ENCODE assay signal across 8 mouse cellular contexts in genomic region chr10:45066931-45067308, GRCm38 (mm10). TPM values are rescaled to one million over a fixed set of nuclear protein-coding genes. Genes with fewer than 3 reads are reported as not detected.
DNase-seq lines count a peak whose midpoint lies in the region; ATAC-seq and TF ChIP-seq lines count a peak whose summit lies in the region.

Gene Prep, plus strand, starts transcription at chr10:45067203.

- H3K9ac ChIP-seq in hindbrain, embryonic 15.5 days = peak within 1 kb of the TSS; percentile 96

- H3K36me3 ChIP-seq in hindbrain, embryonic 15.5 days = no peaks in the 10 kb centered on the region
- H3K36me3 ChIP-seq in macrophage (ENCODE audit: inconsistent target) = no peaks in the 10 kb centered on the region

- peak within 1 kb of the TSS; percentile 81 for H3K4me2 ChIP-seq in hindbrain, embryonic 15.5 days

- TF ChIP-seq CTCF in left cerebral cortex, adult 2 months (IDR thresholded peaks at IDR 0.05) = peak; percentile 62

- H3K79me2 ChIP-seq in macrophage (ENCODE audit: inconsistent target) = peaks cover 43% of the 10 kb centered on the region

- intact Hi-C loops in left cerebral cortex, adult 2 months (cut with DNase I) = no loop called here

- peaks cover 29% of the 10 kb centered on the region for H3K4me1 ChIP-seq in hindbrain, embryonic 15.5 days (replicated peaks)

- H3K9me3 ChIP-seq in hindbrain, embryonic 15.5 days = no peaks in the 10 kb centered on the region

- ATAC-seq in hindbrain, embryonic 15.5 days (ENCODE audit: low FRiP score, low read depth) = peak; percentile 95

- H3K27ac ChIP-seq in hindbrain, embryonic 15.5 days (replicated peaks) = peak within 1 kb of the TSS; percentile 86
- H3K27ac ChIP-seq in left cerebral cortex, adult 2 months = peak within 1 kb of the TSS; percentile 86
- H3K27ac ChIP-seq in macrophage = peak within 1 kb of the TSS; percentile 35; the same call in 1 of the 2 replicates

- H3K27me3 ChIP-seq in hindbrain, embryonic 15.5 days = no peaks in the 10 kb centered on the region

- peak; percentile 94 for DNase-seq in ZHBTc4 (ENCODE audit: low read depth, low spot score)
- DNase-seq in cerebellum, postnatal 36 days = peak; percentile 86 to 93
- peak; percentile 89 to 90 for DNase-seq in frontal cortex, postnatal 36 days (ENCODE audit: low spot score in 2 of 2)
- DNase-seq in left cerebral cortex, adult 2 months (ENCODE audit: extremely low spot score in 1 of 2, low spot score in 2 of 2) = peak; percentile 92 to 93
- peak; percentile 74 for DNase-seq in retina, postnatal 7 days (ENCODE audit: low read depth, low spot score)
- DNase-seq in urinary bladder, adult 18-20 months (ENCODE audit: low spot score in 2 of 2) = peak; percentile 86 to 90

- WGBS in hindbrain, embryonic 15.5 days = 0% methylated on average over 31 of the region's 57 CpGs
- WGBS in macrophage (ENCODE audit: missing documents) = 2% methylated on average over 43 of the region's 57 CpGs

- H3K4me3 ChIP-seq in hindbrain, embryonic 15.5 days = peak within 1 kb of the TSS; percentile 99
- peak within 1 kb of the TSS; percentile 67 for H3K4me3 ChIP-seq in left cerebral cortex, adult 2 months
- peak within 1 kb of the TSS; percentile 54 for H3K4me3 ChIP-seq in macrophage (ENCODE audit: inconsistent target)

RNA-seq across cellular contexts. Expression of gene Prep, which starts in this region (rescaled TPM):
- polyA plus RNA-seq in hindbrain, embryonic 15.5 days (2015; fragmentation: Nextera tagmentation; extraction: Ambion mirVana) = 25.6 and 27.2 TPM in 2 replicates
- total RNA-seq in left cerebral cortex, adult 2 months (2021) = 1 to 10 TPM; 7.9 to 8.3 TPM
- total RNA-seq in macrophage (2018; cell fraction: chromatin; rRNA removed) = 1 to 10 TPM; 1.1 to 7.1 (median 4.7) TPM
- total RNA-seq in macrophage (2018; cell fraction: cytosol; rRNA removed) = 1 to 10 TPM; 3.5 to 6.9 (median 5.3) TPM
- 1 to 10 TPM; 1.8 to 8.8 (median 4.0) TPM for total RNA-seq in macrophage (2018; cell fraction: nucleus; rRNA removed)
- polyA plus RNA-seq in macrophage (2018) = 5.3 to 12.0 TPM (median 7.5 TPM) in 3 replicates

Comparison
In these comparisons a context has a peak if more than half of its experiments do, and no peak if none do; other contexts are left out.
1. Peak in every context shown above with its lines: DNase-seq, ATAC-seq, H3K4me3 ChIP-seq and H3K27ac ChIP-seq.
2. H3K27ac ChIP-seq: peak in every context shown above with its lines; median percentile 86 in hindbrain, embryonic 15.5 days; 86 in left cerebral cortex, adult 2 months; 35 in macrophage.